Mouse (Mus musculus) liver, adult 2 months (tissue): ENCODE results near the gene Clpb.

Experiments used
- CTCF ChIP-seq: fragments of 200-500 bp; IDR thresholded peaks from 2 replicates; pipeline ENCODE4 v1.5.1; 2011; ENCODE audit warnings: low read depth, low read length, control low read depth
- POLR2A ChIP-seq: fragments of 200-500 bp; IDR thresholded peaks from 2 replicates; pipeline ENCODE4 v1.6.1; 2011; ENCODE audit warnings: low read length, control low read depth; ENCODE audit not compliant: insufficient read depth; ENCODE audit errors: extremely low read depth

DNA sequence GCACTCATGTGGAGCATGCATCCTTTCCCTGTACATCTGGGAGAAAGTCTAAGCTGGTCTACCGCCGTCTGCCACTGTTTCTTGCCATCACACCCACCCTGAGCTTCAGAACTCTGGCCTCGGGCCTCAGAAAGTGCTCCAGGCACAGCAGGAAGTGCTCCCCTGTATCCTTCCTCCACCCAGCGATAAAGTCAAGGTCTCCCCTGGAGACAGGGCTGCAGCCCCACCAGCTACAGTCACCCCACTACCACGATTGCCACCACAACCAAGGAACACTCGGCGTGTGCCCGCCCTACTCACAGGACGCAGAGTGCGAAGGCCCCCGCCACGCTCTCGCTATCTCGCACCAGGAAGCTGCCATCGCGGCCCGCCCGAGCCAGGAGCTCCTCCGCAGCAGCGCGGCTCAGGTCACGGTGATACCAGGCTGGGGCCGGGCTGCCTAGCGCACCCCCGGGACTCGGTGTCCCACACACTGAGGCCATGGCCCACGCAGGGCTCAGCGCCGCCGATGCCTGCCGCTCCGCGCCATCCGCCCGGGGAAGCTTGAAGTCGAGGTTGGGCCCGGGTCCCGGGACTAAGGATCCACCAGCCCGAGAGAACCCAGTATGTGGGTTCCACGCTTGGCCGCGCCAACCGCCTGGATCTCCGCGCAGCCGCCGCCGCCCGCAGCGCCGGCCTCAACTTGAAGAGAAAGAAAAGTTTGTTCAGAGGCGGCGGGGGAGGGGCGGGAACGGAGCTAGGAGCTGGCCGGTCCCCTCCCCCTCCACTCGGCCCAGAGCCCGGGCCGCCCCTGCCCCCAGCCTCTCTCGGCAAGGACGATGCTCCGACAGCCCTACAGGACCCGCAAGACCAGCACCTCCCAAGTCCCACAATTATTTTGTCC lies 173.1 kb downstream of the Clpb start:
- no peak for TF ChIP-seq CTCF
- TF ChIP-seq POLR2A = no peak
